Mouse (Mus musculus) hindbrain, embryonic 10.5 days (tissue): ENCODE measurements at regions not wholly inside any gene's neighbourhood (a gene's known extent, or its start where the extent isn't known, plus 50 kb on each side); places are given as distances from the start of the nearest gene placed in this dataset.

ENCODE experiments used
- DNase-seq: peaks from one replicate; pipeline ENCODE4 v3.0.0-alpha.2; 2017; ENCODE audit warnings: low spot score
- H3K27ac ChIP-seq: fragments of 300-500 bp; sonication (generic); 2 replicates; pipeline ENCODE4 v1.5.1; 2016; ENCODE audit warnings: mild to moderate bottlenecking, moderate library complexity
- H3K27me3 ChIP-seq: fragments of 300-500 bp; sonication (generic); 2 replicates; pipeline ENCODE4 v1.6.1; 2016; ENCODE audit warnings: mild to moderate bottlenecking; ENCODE audit not compliant: poor library complexity, insufficient read depth, severe bottlenecking
- H3K36me3 ChIP-seq: fragments of 300-500 bp; sonication (generic); 2 replicates; pipeline ENCODE4 v1.6.1; 2016; ENCODE audit warnings: mild to moderate bottlenecking, moderate library complexity
- H3K4me1 ChIP-seq: fragments of 300-500 bp; sonication (generic); replicated peaks from 2 replicates; pipeline ENCODE4 v1.6.1; 2016; ENCODE audit warnings: mild to moderate bottlenecking
- H3K4me3 ChIP-seq: fragments of 300-500 bp; sonication (generic); 2 replicates; pipeline ENCODE4 v1.5.1; 2016; ENCODE audit warnings: mild to moderate bottlenecking, moderate library complexity
- H3K9me3 ChIP-seq: fragments of 300-500 bp; sonication (generic); 2 replicates; pipeline ENCODE4 v1.6.1; 2016; ENCODE audit warnings: mild to moderate bottlenecking, moderate library complexity
- WGBS: fragments of 180-500 bp; shearing (Covaris S2); methylation state at CpG from one replicate; pipeline ENCODE4 v1.1.7; 2016; 5-methylcytosine and 5-hydroxymethylcytosine counted together

- H3K27me3 ChIP-seq = peaks cover 14% of the 10 kb centered on the region
- no peaks in the 10 kb centered on the region for H3K36me3 ChIP-seq
- H3K27ac ChIP-seq = no peak overlapping the region
- peak; percentile 23 for DNase-seq
- peaks cover 26% of the 10 kb centered on the region for H3K4me1 ChIP-seq
- 0 out of 2 replicates have a peak, but pooled peaks cover 4% of the 10 kb centered on the region for H3K9me3 ChIP-seq
- no peak overlapping the region for H3K4me3 ChIP-seq
Observed at GRCm38 (mm10) chr1:14513662-14514061, 1579.5 kb downstream of the 4930444P10Rik start.

DNA sequence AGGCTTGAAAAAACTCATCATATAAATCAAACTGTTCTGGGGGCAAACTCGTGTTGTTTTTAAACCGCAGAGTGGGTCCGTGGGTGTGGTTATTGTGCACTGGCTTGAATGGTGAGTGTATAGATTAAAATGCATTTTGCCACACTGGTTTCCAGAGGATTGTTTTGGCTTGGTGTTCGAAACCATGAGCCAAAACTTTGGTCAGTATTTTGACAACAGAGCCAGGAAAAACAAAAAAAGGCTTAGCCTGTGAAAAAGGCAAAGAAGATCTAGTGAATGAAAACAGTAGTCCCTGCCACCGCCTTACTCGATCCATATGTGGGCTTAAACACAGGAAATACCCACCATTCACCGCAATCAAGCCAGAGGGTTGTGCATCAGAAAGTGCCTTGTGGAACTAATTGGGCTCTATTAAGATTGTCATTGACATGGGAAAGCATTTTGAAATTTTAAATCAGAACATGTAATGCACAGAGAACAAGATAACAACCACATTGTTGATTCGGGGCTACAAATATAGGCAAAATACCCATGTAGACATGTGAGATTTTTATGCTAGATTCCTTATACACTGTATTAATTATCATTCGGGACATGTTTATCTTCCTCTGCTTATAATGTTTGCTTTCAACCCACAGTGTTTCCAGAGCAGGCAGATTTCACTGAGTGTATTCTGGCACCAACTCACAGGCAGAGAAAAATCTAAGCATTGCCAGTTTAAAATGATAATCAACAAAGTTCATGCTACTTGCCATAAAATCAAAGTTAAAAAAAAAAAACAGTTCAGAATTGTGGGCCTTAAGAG lies 1580.4 kb downstream of the 4930444P10Rik start:
- WGBS = 58% methylated on average over 9 of the region's 9 CpGs
- peaks cover 24% of the 10 kb centered on the region for H3K27me3 ChIP-seq
- H3K9me3 ChIP-seq = 0 out of 2 replicates have a peak, but pooled peaks cover 4% of the 10 kb centered on the region
- no peak overlapping the region for H3K27ac ChIP-seq
- H3K4me3 ChIP-seq = no peak overlapping the region
- no peaks in the 10 kb centered on the region for H3K36me3 ChIP-seq
- H3K4me1 ChIP-seq = peaks cover 36% of the 10 kb centered on the region
- DNase-seq = no peak

DNA sequence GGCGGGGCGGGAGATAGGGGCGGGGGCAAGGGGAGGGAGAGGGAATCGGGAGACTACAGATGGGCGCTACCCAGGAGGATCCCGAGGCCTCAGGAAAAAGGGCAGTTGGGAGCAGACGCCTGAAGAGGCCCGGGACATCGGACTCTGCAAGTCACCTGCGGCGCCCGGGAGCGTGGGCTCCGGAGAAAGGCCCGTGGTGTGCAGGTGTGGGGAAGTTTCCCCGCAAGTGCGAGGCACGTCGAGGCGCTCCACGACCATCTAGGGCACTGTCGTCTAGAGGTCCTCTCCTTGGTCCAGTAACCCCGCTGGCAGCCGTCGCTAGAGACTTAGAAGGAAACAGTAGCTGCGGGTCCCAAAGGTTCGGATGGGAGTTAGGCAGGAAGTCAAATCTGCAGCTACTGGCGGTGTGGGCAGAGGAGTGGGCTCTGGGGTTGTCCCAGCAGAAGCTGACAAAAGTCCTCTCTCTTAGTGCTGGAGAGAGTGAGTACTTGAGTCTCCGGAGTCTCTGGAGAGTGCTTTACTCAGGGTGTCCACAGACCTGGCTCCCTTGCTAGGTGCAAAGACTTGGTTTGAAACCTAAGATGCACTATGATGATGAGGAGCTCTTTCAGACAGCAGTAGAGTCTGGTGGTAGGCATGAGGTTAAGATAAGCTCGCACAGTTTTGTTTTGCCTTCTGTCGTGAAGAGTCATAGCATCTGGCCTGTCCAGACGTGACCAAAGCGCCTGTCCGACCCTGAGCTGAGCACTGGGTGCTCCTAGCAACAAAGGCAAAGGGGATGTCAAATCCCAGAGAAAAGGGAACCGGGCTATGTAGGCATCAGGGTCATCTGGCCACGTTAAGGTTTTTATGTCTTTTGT lies 1586.1 kb downstream of the 4930444P10Rik start:
- Histone ChIP-seq H3K9me3 (no peaks in the 10 kb centered on the region), H3K4me1 (peaks cover 72% of the 10 kb centered on the region), H3K27me3 (peaks cover 77% of the 10 kb centered on the region), H3K27ac (peak overlapping the region; percentile 87), H3K4me3 (peak overlapping the region; percentile 59), H3K36me3 (no peaks in the 10 kb centered on the region)
- peak; percentile 48 for DNase-seq
- WGBS = under 1% methylated on average over 34 of the region's 36 CpGs

DNA sequence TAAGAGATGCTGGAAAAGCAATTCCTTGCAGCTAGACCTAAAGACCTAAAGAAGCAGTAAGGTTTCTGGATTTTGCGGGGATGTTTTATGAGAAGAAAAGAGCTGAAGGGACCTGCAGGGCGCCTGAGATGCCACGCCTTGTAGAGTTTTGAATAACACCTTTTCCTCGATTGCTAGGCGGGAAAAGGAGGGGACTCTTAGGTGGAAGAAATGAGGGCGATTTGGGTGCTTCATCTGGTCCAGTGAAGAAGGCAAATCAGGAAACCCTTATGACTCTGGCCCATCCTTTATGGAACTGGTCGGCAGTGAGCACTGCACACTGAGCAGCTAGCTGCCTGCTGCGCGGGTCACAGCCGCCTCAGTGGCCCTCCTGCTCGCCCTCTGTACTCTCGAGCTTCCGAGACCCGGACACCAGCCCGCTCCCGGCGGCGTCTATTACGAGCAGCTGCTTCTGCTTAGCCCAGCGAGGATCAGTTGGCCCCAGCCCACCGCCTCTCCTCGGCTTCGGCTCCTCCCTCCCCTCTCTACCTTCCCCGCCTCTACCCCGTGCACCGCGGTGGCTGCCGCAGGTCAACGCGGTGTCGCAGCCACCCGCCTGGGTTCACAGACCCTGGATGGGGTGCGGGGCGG lies 1586.8 kb downstream of the 4930444P10Rik start:
- H3K9me3 ChIP-seq = no peaks in the 10 kb centered on the region
- under 1% methylated on average over 34 of the region's 34 CpGs for WGBS
- peak overlapping the region; percentile 87 for H3K27ac ChIP-seq
- peaks cover 65% of the 10 kb centered on the region for H3K4me1 ChIP-seq
- H3K4me3 ChIP-seq = peak overlapping the region; percentile 59
- H3K36me3 ChIP-seq = no peaks in the 10 kb centered on the region
- peak; percentile 86 for DNase-seq
- H3K27me3 ChIP-seq = peaks cover 78% of the 10 kb centered on the region

GRCm38 (mm10) chr1:14505741-14506140 lies 1587.4 kb downstream of the 4930444P10Rik start:
- Histone ChIP-seq H3K4me1 (peaks cover 60% of the 10 kb centered on the region), H3K27ac (peak overlapping the region; percentile 87), H3K36me3 (no peaks in the 10 kb centered on the region), H3K27me3 (peaks cover 78% of the 10 kb centered on the region), H3K4me3 (peak overlapping the region; percentile 59), H3K9me3 (no peaks in the 10 kb centered on the region)
- no peak for DNase-seq
- 3% methylated on average over 6 of the region's 6 CpGs for WGBS

DNA sequence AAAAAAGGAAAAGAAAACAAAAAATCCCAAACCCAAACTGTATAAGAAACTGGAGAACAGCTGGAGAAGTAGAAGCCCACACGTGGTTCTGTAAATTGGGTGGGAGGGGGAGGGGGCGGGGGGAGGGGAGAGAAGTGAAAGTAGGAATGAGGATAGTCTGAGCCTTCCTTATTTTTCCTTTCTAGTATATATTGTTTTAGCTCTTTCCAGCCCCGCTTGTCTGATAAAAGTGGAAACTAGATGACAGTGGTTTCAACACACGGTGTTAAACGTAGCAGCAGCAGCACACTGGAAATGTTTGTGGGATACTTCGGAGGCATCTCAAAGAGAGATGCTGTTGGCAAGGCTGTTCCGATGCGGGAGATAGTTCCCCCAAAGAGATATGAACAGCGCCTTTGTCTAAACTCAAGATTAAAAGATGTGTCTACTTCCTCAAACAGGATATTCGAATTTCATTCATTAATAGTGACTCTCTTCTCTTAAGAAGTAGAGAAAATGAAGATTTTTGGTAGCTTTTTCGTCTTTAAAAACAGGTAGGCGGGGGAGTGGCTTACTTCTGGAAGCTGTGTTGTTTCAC lies 1588.3 kb downstream of the 4930444P10Rik start:
- peak; percentile 38 for DNase-seq
- WGBS = 5% methylated on average over 12 of the region's 12 CpGs
- Histone ChIP-seq H3K4me1 (peaks cover 60% of the 10 kb centered on the region), H3K27me3 (peaks cover 74% of the 10 kb centered on the region), H3K36me3 (no peaks in the 10 kb centered on the region), H3K4me3 (peak overlapping the region; percentile 43), H3K9me3 (no peaks in the 10 kb centered on the region), H3K27ac (peak overlapping the region; percentile 87)

GRCm38 (mm10) chr1:14503881-14504742 lies 1589.0 kb downstream of the 4930444P10Rik start:
- Histone ChIP-seq H3K4me3 (peak overlapping the region; percentile 43), H3K27me3 (peaks cover 68% of the 10 kb centered on the region), H3K27ac (peak overlapping the region; percentile 77), H3K36me3 (no peaks in the 10 kb centered on the region), H3K4me1 (peaks cover 60% of the 10 kb centered on the region), H3K9me3 (no peaks in the 10 kb centered on the region)
- WGBS = 6% methylated on average over 17 of the region's 17 CpGs
- peak; percentile 70 for DNase-seq

DNA sequence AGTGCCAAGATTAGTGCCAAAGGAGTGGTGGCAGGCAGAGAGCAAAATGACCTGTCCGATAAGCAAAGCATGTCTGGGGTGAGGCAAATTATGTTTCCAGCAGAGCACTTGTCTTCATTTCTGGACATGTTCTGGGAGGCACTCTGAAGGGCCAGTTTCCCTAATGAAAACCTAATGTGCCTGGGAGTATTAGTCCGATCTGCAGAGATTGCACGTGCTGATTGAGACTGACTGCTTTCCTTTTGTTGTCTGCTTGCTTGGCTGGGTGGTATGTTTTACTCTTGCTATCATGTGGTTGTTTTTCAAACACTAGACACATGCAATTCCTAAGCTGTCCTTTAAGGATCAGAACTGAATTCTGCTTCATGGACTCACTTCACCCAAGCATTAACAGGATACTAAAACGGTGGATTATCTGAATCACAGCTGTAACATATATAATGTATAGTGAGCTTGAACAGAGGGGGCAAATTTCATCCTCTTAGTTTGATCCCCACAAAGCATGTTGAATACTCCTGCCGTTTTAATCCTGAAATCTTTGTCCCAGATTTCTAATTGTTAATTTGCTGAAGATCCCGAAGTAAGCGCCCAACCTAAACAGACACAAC lies 1589.8 kb downstream of the 4930444P10Rik start:
- Histone ChIP-seq H3K9me3 (no peaks in the 10 kb centered on the region), H3K4me3 (no peak overlapping the region), H3K27ac (peak overlapping the region; percentile 77), H3K4me1 (peaks cover 54% of the 10 kb centered on the region), H3K27me3 (peaks cover 60% of the 10 kb centered on the region), H3K36me3 (no peaks in the 10 kb centered on the region)
- WGBS = 21% methylated on average over 7 of the region's 7 CpGs
- peak; percentile 40 for DNase-seq

DNA sequence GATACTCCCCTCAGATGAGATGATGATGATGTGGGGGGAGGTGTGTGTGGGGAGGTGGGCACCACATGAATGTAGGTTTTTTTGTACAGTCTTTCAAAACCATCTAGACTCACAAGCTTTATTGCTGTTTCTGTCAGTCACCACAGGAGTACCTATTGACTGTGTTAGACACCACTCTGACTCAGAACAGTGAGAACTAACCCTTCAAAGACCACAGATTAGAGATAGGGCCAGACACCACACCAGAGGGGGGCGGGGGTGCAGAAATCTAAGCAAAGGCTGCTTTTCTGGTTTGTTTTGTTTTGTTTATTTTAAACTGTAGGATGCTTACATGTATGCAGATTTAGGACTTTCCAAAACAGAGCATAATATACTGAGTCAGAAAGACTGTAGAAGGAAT lies 1594.0 kb downstream of the 4930444P10Rik start:
- 85% methylated on average over 1 of the region's 1 CpGs for whole genome bisulfite sequencing
- Histone ChIP-seq H3K36me3 (no peaks in the 10 kb centered on the region), H3K4me3 (no peak overlapping the region)

GRCm38 (mm10) chr1:14490026-14490425 lies 1603.1 kb downstream of the 4930444P10Rik start:
- no peak for DNase-seq
- whole genome bisulfite sequencing = 87% methylated on average over 3 of the region's 3 CpGs

More for the DNA sequence above, 1594.0 kb downstream of the 4930444P10Rik start:
- Histone ChIP-seq H3K4me1 (peaks cover 12% of the 10 kb centered on the region), H3K9me3 (no peaks in the 10 kb centered on the region), H3K27me3 (peaks cover 21% of the 10 kb centered on the region), H3K27ac (no peak overlapping the region)
- no peak for DNase-seq

GRCm38 (mm10) chr1:14487708-14488127 lies 1605.4 kb downstream of the 4930444P10Rik start:
- no peaks in the 10 kb centered on the region for H3K27me3 ChIP-seq
- no peaks in the 10 kb centered on the region for H3K9me3 ChIP-seq
- no peak for DNase-seq
- 64% methylated on average over 4 of the region's 4 CpGs for WGBS
- H3K4me3 ChIP-seq = no peak overlapping the region
- no peaks in the 10 kb centered on the region for H3K36me3 ChIP-seq
- H3K27ac ChIP-seq = no peak overlapping the region
- H3K4me1 ChIP-seq = peaks cover 5% of the 10 kb centered on the region; the same call in 1 of the 2 replicates

More at GRCm38 (mm10) chr1:14490026-14490425, 1603.1 kb downstream of the 4930444P10Rik start:
- Histone ChIP-seq H3K4me3 (no peak overlapping the region), H3K4me1 (peaks cover 5% of the 10 kb centered on the region; the same call in 1 of the 2 replicates), H3K9me3 (no peaks in the 10 kb centered on the region), H3K27me3 (no peaks in the 10 kb centered on the region), H3K27ac (no peak overlapping the region), H3K36me3 (no peaks in the 10 kb centered on the region)
